Mouse (Mus musculus) layer of hippocampus, adult 8-10 months (tissue): Measurements from ENCODE around the gene Adamts16. TPM values are rescaled to one million over a fixed set of nuclear protein-coding genes. Genes with fewer than 3 reads are reported as not detected.

Experiments
- DNase-seq, 2 experiments: peaks; one replicate each; pipeline ENCODE4 v3.0.0; 2022; ENCODE audit warnings: low spot score in 2 of 2
- total RNA-seq, 4 experiments: library from RNA; stranded (reverse); gene quantifications; 2 replicates each; pipeline ENCODE4 v1.2.4; 2022

Gene Adamts16
- total RNA-seq, 4 experiments from 2014 or later: 2.4 to 2.8 (median 2.7) TPM

GRCm38 (mm10) chr13:70836246-70836645, 5.4 kb downstream of the Adamts16 start:
- DNase-seq: no peak

DNA sequence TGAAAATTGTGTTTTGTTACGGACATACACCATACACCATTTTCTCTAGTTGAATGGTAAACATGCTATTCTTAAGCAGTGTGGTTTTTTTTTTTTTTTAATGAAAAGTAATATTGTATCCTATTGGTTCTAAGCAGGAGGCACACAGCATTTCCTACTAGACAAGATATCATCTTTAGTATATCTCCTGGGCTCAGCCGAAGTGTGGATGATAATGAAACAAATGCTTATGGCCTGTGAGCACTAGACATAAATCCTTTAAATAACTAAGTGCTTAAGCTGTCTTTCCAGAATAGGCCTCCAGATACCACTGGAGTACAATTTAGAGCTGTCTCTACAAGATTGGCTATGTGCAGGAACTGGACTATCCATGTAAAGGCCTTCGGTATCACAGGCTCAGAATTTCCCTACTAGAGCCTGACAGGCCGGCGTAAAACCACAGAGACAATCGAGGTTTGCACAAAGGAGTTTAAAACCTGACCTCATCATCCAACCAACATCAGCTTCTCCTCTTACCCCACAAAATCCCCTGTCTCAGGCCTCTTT, 8.9 kb downstream of the Adamts16 start:
- DNase-seq: no peak

DNA sequence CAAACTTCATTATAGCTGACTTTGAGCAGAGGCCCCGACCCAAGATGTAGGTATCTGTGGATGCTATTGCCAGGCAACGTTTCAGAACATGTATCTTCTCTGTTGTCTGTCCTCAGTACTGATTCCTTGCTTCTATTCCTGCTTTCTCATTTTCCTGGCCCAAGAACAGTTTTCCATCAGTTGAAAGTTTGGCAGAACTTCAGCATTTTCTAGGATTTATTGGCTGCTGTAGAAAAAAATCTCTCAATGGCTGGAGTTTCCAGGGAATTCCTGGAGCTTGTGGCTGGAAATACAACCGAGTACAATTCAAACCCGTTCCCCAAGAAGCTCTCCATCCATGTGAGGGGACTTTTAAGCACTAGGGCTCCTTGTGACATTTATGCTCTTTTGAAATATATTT, 10.6 kb downstream of the Adamts16 start:
- DNase-seq: no peak

- no peak for DNase-seq
Observed at GRCm38 (mm10) chr13:70827507-70827906, 14.1 kb downstream of the Adamts16 start.

DNA sequence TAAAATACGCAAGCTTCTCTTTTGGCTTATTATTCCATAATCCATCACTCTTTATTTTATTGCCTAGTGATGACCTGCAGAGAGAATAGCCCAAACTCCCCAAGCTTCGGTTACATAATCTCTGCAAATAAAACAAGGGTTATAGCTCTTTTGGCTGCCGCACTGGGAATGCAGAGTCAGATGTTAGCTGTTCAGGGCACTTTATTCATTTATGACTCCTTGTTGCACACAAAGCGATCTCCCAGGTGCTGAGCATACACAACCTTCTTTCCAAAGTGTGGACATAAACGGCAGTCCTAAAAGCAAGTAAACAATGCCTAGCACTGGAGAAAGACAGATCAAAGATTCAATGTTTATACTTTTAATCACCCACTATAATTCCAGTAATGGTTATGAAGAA, 16.3 kb downstream of the Adamts16 start:
- DNase-seq: no peak

GRCm38 (mm10) chr13:70823757-70824156, 17.9 kb downstream of the Adamts16 start:
- DNase-seq: no peak

GRCm38 (mm10) chr13:70818982-70819381, 22.6 kb downstream of the Adamts16 start:
- no peak for DNase-seq

GRCm38 (mm10) chr13:70814423-70814822, 27.2 kb downstream of the Adamts16 start:
- no peak for DNase-seq

DNA sequence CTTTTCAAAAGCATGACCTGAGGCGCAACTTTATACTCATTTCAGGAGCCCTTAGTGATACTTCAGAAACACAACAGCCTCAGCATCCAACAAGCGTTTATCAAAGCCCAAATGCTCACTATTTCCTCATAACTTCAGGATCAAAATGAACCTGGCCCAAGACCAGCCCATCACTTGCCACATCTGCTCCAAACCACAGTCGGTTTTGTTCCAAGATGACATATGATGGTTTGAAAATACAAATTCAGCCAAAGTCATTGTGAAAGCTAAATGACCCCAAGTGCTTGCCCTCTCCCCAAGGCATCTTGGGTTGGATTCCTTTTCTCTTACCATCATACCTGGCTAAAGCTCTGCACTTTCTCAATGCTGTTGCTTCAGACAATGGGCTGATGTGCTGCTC, 36.1 kb downstream of the Adamts16 start:
- no peak for DNase-seq

- no peak for DNase-seq
Observed at GRCm38 (mm10) chr13:70802849-70803248, 38.8 kb downstream of the Adamts16 start.

- no peak for DNase-seq
Observed at GRCm38 (mm10) chr13:70799322-70799721, 42.3 kb downstream of the Adamts16 start.

DNA sequence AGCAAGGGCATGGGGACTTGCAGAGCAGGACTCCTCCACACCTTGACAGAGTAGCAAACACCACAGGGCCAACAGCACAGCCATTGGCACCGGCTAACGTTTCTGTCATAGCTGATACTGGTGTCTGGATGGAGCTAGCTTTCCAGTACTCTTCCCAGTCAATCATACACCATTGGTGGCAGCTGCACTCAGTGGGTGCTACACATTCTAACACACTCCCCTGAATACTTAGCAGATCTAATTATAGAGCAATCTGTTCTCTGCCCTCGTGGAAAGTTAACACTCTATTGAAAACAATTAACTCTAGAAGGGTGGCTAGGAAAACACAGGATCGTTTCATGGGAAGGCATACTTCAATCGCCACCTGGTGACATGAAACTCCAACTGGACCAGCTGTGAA, 43.2 kb downstream of the Adamts16 start:
- peak; percentile 18 to 37 for DNase-seq

- DNase-seq: peak; percentile 11 to 12
Observed at GRCm38 (mm10) chr13:70794074-70794572, 47.5 kb downstream of the Adamts16 start.

- DNase-seq: no peak
Observed at GRCm38 (mm10) chr13:70793660-70794059, 48.0 kb downstream of the Adamts16 start.

DNA sequence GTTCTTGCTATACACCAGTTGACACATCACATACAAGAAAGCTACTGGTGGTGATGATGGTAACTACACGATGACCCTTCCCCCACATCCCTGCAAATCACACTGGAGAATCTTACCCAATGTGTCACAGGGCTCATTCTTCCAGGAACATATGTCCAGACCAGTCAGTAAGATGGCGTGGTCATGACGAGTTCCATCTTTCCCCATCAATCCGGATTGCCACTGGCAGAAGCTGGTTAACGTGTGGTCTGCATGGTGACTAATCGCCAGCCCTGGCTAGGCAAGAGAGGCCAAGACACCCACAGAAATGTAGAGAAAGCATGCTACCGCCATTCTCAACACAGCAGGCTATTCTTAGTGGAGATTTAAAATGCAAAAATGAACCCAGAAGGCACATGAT, 48.7 kb downstream of the Adamts16 start:
- no peak for DNase-seq

GRCm38 (mm10) chr13:70789806-70790205, 51.8 kb downstream of the Adamts16 start:
- DNase-seq: no peak

DNA sequence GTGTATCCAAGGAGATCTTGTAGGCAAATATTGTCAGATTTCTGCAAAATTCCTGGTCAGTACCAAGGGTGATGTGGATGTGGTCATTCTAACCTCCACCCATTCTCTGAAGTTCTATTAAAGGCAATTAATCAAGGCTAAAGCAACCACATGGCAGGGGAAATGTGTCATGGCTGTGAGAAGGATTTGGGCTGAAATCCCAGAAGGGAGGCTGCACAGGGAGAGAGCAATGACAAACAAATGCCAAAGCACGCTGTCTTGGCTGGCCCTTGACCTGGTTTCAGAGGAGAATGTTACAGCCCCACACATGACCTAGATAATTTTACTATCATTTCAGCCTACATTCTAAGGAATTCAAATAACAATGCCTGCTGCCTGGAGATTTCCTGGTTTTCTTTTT, 52.6 kb downstream of the Adamts16 start:
- DNase-seq: no peak

- DNase-seq: no peak
Observed at GRCm38 (mm10) chr13:70785078-70785477, 56.5 kb downstream of the Adamts16 start.

GRCm38 (mm10) chr13:70784126-70784525, 57.5 kb downstream of the Adamts16 start:
- DNase-seq: no peak

GRCm38 (mm10) chr13:70779781-70780180, 61.8 kb downstream of the Adamts16 start:
- no peak for DNase-seq

GRCm38 (mm10) chr13:70778872-70779554, 62.6 kb downstream of the Adamts16 start:
- DNase-seq: no peak

DNA sequence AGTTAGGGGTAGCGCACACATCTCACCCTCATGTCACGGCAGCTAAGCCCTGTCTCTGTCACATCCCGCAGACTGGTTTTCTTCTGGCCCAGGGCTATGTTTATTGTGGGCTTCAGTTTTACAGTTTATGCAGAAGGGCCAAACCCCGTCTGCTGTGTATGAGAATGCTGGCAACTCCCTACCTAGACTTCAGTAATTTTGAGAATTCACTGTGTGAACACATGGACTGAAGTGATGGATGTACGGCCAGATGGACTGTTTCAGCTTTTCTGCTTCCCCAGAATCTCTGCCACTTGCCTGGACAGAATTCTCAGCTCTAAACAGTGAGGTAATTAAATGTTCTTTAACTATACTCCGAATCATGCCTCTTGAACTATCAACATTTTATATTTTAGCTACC, 70.5 kb downstream of the Adamts16 start:
- DNase-seq: no peak

DNA sequence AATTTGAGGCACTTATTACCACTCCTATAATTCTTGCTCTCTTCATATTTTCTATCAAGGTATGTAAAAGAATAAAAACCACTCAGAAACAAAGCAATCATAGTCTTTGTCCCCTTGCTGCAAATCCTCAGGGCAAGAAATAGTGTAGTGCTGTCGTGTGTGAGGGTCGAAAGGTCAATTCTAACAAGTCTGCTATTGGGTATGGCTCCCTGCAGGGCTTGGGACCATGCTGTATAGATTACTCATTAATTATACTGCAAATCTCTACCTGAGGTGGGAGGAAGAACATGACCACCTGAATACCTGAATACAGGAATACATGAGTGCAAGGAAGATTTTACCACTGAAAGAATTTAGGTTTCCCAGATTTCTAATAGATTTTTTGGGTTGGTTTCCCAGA, 72.5 kb downstream of the Adamts16 start:
- DNase-seq: no peak
